Mouse (Mus musculus) midbrain, embryonic 14.5 days (tissue): ENCODE measurements around the gene Plagl2. TPM values are rescaled to one million over a fixed set of nuclear protein-coding genes. Genes with fewer than 3 reads are reported as not detected.

ENCODE experiments used
- ATAC-seq: fragments of 200-750 bp; cut with Nextera tagmentation; 2 replicates; pipeline ENCODE4 v1.8.0; 2017; ENCODE audit warnings: moderate number of reproducible peaks, moderate library complexity; ENCODE audit not compliant: low FRiP score, low TSS enrichment
- DNase-seq: peaks from one replicate; pipeline ENCODE4 v3.0.0-alpha.2; 2015
- H3K27ac ChIP-seq: fragments of 300-500 bp; sonication (generic); replicated peaks from 2 replicates; pipeline ENCODE4 v1.5.1; 2014; ENCODE audit warnings: mild to moderate bottlenecking, low read depth, low read length, moderate library complexity
- H3K27me3 ChIP-seq: fragments of 300-500 bp; sonication (generic); 2 replicates; pipeline ENCODE4 v1.6.1; 2014; ENCODE audit warnings: low read length, control low read depth, mixed read lengths; ENCODE audit not compliant: control insufficient read depth, insufficient read depth
- H3K36me3 ChIP-seq: fragments of 300-500 bp; sonication (generic); 2 replicates; pipeline ENCODE4 v1.6.1; 2014; ENCODE audit warnings: low read length, control low read depth; ENCODE audit not compliant: control insufficient read depth, insufficient read depth
- H3K4me1 ChIP-seq: fragments of 300-500 bp; sonication (generic); 2 replicates; pipeline ENCODE4 v1.6.1; 2014; ENCODE audit warnings: mild to moderate bottlenecking, antibody characterized with exemption, low read length, control low read depth; ENCODE audit not compliant: control insufficient read depth, insufficient read depth
- H3K4me2 ChIP-seq: fragments of 300-500 bp; sonication (generic); 2 replicates; pipeline ENCODE4 v1.6.1; 2014; ENCODE audit warnings: mild to moderate bottlenecking, low read length, moderate library complexity
- H3K4me3 ChIP-seq: fragments of 300-500 bp; sonication (generic); replicated peaks from 2 replicates; pipeline ENCODE4 v1.5.1; 2014; ENCODE audit warnings: low read depth, low read length
- H3K9ac ChIP-seq: fragments of 300-500 bp; sonication (generic); replicated peaks from 2 replicates; pipeline ENCODE4 v1.6.1; 2014; ENCODE audit warnings: mild to moderate bottlenecking, low read length, moderate library complexity
- H3K9me3 ChIP-seq: fragments of 300-500 bp; sonication (generic); 2 replicates; pipeline ENCODE4 v1.6.1; 2016; ENCODE audit warnings: low read length, control low read depth, mixed read lengths; ENCODE audit not compliant: control insufficient read depth
- WGBS: fragments of 180-500 bp; shearing (Covaris S2); extraction: QIAGEN DNeasy Blood & Tissue Kit; methylation state at CpG from one replicate; pipeline ENCODE4 v1.1.7; 2014; 5-methylcytosine and 5-hydroxymethylcytosine counted together
- polyA plus RNA-seq: library from polyadenylated mRNA; unstranded; fragments of >200 nt; fragmentation: Nextera tagmentation; extraction: Ambion mirVana; gene quantifications from 2 replicates; pipeline ENCODE4 v1.2.1, GENCODE M21; 2014

Gene Plagl2
- polyA plus RNA-seq, 1 experiment from 2014 or later = 11.5 TPM

DNA sequence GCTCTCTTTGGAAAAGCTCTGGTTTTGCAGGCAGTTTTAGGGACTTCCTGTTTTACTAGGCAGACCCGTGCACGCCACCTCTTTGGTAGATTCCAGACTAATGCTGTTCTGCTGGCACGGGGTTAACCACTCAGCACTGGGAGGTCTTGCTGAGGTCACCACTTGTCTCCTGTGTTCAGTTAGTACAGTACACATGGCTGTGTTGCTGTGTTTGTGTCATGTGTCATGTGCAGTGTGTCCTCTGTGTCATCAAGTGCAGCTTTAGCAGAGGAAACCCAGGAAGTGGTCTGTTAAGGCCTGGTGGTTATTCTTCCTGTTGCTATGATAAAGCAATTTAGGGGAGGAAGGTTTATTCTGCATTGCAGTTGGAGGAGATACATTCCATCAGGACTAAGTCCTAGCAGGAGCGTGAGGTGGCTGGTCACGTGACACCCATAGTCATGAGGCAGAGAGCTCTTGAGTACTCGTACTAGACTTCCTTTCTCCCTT is 26.4 kb downstream of the Plagl2 start:
- no peaks in the 10 kb centered on the region for H3K4me1 ChIP-seq
- ATAC-seq = no peak
- 84% methylated on average over 6 of the region's 6 CpGs for WGBS

DNA sequence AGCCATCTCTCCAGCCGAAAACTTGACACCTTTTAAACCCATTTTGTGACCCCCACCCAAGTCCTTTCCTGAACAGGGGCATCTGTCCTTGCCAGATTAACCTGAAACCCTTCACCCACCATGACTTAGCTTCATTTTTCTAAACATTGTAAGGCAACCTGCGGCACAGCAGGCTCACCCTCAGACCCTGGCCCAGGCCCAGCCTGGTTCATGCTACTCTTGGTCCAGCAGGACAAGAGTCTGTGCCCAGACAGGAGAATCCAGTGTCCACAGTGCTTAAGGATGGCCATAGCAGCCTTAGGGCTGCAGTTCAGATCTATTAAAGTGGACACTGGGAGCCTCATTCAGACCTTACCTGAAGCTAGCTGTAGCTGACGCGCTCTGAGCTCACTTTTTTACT is 27.9 kb downstream of the Plagl2 start:
- Histone ChIP-seq H3K36me3 (peaks cover 22% of the 10 kb centered on the region), H3K9me3 (no peaks in the 10 kb centered on the region), H3K4me2 (no peak overlapping the region), H3K27me3 (no peaks in the 10 kb centered on the region), H3K27ac (no peak overlapping the region), H3K9ac (no peak overlapping the region), H3K4me1 (no peaks in the 10 kb centered on the region), H3K4me3 (no peak overlapping the region)
- DNase-seq (no peak), ATAC-seq (no peak)
- 89% methylated on average over 4 of the region's 4 CpGs for WGBS

More for the DNA sequence above, 26.4 kb downstream of the Plagl2 start:
- Histone ChIP-seq H3K27me3 (no peaks in the 10 kb centered on the region), H3K36me3 (peaks cover 9% of the 10 kb centered on the region), H3K27ac (no peak overlapping the region), H3K4me3 (no peak overlapping the region), H3K9me3 (no peaks in the 10 kb centered on the region), H3K4me2 (no peak overlapping the region), H3K9ac (no peak overlapping the region)
- no peak for DNase-seq

DNA sequence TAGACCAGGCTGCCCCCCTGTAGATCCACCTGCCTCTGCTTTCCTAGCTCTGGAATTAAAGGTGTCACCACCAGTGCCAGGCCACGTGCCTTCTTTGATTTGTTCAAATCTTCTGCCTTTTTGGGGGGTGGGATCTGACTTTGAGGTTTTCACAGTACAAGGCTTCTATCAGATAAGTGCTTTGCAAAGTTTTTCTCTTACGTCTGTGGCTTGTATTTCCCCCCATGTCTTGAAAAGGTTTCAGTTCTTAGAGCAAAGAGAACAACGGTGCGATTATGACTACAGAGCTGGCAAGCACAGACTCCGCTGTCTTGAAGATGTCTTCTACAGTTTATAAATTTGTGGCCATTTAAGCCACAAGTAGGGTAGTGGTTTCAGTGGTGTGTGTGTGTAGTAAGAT is 29.8 kb downstream of the Plagl2 start:
- DNase-seq (no peak), ATAC-seq (no peak)
- Histone ChIP-seq H3K9me3 (no peaks in the 10 kb centered on the region), H3K4me1 (no peaks in the 10 kb centered on the region), H3K4me3 (no peak overlapping the region), H3K27me3 (no peaks in the 10 kb centered on the region), H3K4me2 (no peak overlapping the region), H3K36me3 (peaks cover 41% of the 10 kb centered on the region), H3K27ac (no peak overlapping the region), H3K9ac (no peak overlapping the region)
- WGBS = 94% methylated on average over 5 of the region's 5 CpGs

DNA sequence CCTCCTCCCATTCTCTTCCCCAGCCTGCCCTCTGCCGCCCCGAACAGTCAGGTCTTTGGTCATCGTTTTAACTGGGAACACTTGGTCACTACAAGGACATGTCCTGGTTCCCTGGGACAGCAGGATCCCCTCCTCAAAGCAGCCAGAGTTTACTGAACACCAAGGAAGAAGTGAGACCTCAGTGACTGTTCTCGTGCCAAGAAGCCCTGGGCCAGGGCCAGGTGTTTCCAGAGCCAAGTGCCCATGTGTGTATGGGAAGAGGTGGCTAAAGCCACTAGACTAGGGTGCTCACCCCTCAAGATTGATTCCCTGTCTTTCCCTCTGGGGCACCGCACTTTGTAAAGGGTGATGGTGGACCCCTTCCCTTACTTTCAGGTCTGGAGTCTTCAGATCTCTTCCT is 31.9 kb downstream of the Plagl2 start:
- DNase-seq = no peak
- Histone ChIP-seq H3K4me3 (no peak overlapping the region), H3K36me3 (peaks cover 62% of the 10 kb centered on the region)

DNA sequence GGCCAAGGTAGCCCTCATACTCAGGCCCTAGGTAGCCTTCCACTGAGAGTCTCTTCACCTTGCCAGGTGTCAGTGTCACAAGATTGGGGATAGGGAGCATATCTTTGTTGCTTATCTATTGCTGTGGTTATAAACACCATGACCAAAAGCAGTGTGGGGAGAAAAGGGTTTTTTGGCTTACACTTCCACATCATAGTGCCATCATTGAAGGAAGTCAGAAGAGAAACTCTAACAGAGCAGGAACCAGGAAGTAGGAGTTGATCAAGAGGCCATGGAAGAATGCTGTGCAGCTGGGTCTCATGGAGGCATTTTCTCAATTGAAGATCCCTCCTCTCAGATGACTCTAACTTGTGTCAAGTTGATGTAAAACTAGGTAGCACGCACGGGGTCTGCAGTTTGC is 33.1 kb downstream of the Plagl2 start:
- no peaks in the 10 kb centered on the region for H3K9me3 ChIP-seq
- WGBS = 97% methylated on average over 2 of the region's 2 CpGs
- H3K36me3 ChIP-seq = peaks cover 69% of the 10 kb centered on the region
- H3K4me1 ChIP-seq = no peaks in the 10 kb centered on the region
- H3K4me3 ChIP-seq = no peak overlapping the region
- no peak overlapping the region for H3K27ac ChIP-seq
- H3K9ac ChIP-seq = no peak overlapping the region
- DNase-seq (no peak), ATAC-seq (no peak)
- no peaks in the 10 kb centered on the region for H3K27me3 ChIP-seq
- no peak overlapping the region for H3K4me2 ChIP-seq

More for the DNA sequence above, 31.9 kb downstream of the Plagl2 start:
- Histone ChIP-seq H3K27me3 (no peaks in the 10 kb centered on the region), H3K9ac (no peak overlapping the region), H3K4me2 (no peak overlapping the region), H3K9me3 (no peaks in the 10 kb centered on the region), H3K27ac (no peak overlapping the region), H3K4me1 (no peaks in the 10 kb centered on the region)
- 94% methylated on average over 5 of the region's 5 CpGs for WGBS
- ATAC-seq = no peak

DNA sequence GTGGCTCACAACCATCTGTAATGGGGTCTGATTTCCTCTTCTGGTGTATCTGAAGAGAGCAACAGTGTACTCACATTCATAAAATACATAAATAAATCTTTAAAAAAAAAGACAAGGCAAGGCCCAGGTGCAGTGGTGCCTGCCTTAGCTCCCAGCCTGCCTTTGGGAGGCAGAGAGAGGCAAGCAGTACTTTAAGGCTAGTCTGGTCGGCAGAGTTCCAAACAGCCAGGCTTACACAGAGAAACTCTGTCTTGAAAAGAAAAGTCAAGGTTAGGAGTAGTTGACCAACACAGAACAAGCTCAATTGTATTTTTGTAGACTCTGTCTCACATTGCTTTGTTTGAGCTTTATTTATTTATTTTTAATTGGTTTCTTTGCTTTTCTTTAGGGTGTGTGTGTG is 38.5 kb downstream of the Plagl2 start:
- Histone ChIP-seq H3K36me3 (peaks cover 85% of the 10 kb centered on the region), H3K4me3 (no peak overlapping the region), H3K9ac (no peak overlapping the region), H3K27ac (no peak overlapping the region), H3K4me2 (no peak overlapping the region), H3K9me3 (no peaks in the 10 kb centered on the region), H3K27me3 (no peaks in the 10 kb centered on the region), H3K4me1 (no peaks in the 10 kb centered on the region)
- ATAC-seq = no peak
- no peak for DNase-seq
- WGBS = 50% methylated on average over 1 of the region's 1 CpGs

DNA sequence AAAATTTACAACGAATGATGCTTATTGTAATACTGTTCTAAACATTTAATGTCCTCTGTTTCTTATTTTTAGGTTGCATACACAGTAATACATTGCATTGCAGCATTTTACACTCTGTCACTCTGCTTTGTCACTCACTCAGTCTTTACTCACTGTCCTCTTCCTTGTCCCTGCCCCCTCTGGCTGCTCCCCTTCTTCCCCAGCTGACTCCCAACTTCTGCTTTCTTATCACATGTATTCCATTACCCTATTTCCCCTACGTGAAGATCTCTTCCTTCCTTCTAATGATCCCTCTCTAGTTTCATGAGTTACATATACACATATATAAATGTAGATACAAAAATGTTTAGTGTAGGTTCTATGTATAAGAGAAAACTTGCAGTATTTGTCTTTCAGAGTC is 42.1 kb downstream of the Plagl2 start:
- ATAC-seq = no peak
- H3K27me3 ChIP-seq = no peaks in the 10 kb centered on the region
- H3K9ac ChIP-seq = no peak overlapping the region
- no peaks in the 10 kb centered on the region for H3K9me3 ChIP-seq
- H3K36me3 ChIP-seq = peaks cover 80% of the 10 kb centered on the region
- no peak for DNase-seq
- WGBS = 94% methylated on average over 2 of the region's 2 CpGs
- H3K4me3 ChIP-seq = no peak overlapping the region
- H3K27ac ChIP-seq = no peak overlapping the region
- H3K4me2 ChIP-seq = no peak overlapping the region
- H3K4me1 ChIP-seq = no peaks in the 10 kb centered on the region

DNA sequence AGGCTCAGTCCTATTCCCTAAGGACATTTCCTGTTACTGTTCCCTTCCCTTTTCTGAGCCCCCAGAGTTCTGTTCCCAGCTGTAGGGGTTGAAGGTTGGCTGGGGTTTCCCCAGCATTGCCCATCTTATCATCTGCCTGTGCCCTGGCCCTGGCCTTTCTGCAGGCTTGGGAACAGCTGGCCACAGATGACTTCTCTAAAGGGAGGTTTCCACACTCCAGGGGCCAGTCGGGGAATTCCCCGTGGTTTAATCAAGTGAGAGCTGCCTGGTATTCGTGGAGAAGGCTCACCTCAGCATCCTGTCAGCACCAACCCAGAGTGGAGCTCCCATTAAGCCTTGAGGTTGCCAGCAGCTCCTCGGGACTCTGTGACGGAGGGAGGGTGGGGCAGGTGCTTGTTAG is 42.7 kb downstream of the Plagl2 start:
- H3K27ac ChIP-seq = no peak overlapping the region
- H3K9ac ChIP-seq = no peak overlapping the region
- H3K9me3 ChIP-seq = no peaks in the 10 kb centered on the region
- ATAC-seq (no peak), DNase-seq (no peak)
- no peaks in the 10 kb centered on the region for H3K4me1 ChIP-seq
- no peak overlapping the region for H3K4me2 ChIP-seq
- 86% methylated on average over 5 of the region's 5 CpGs for WGBS
- no peak overlapping the region for H3K4me3 ChIP-seq
- H3K27me3 ChIP-seq = no peaks in the 10 kb centered on the region
- H3K36me3 ChIP-seq = peaks cover 78% of the 10 kb centered on the region

DNA sequence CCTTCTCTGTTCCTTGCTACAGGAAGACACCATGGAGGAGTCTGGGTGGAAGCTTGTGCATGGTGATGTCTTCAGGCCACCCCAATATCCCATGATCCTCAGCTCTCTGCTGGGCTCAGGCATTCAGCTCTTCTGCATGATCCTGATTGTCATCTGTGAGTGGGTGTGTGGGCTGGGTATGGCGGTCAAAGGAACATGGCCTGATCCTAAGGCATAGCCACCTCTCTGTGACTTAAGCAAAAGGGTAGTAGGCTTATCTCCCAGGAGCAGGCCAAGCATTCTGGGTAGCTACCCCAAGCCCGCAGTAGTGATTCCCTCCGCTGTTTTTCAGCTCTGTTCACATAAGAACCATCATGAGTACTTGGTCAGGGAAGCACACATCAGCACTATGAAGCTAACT is 47.0 kb downstream of the Plagl2 start:
- Histone ChIP-seq H3K4me3 (no peak overlapping the region), H3K9me3 (no peaks in the 10 kb centered on the region), H3K27ac (no peak overlapping the region), H3K9ac (no peak overlapping the region), H3K36me3 (peaks cover 86% of the 10 kb centered on the region), H3K4me1 (no peaks in the 10 kb centered on the region), H3K27me3 (no peaks in the 10 kb centered on the region), H3K4me2 (no peak overlapping the region)
- DNase-seq (no peak), ATAC-seq (no peak)
- 91% methylated on average over 3 of the region's 3 CpGs for WGBS
